Mouse (Mus musculus): ENCODE measurements around the gene Nlrp6.
"Not testable (repeated sequence)": the region's sequence is repeated elsewhere in the genome, so short reads cannot be mapped to it uniquely, and the experiment has no call there.

Nlrp6 gene

GRCm38 (mm10) chr7:140973396-140974165, 52.9 kb downstream of the Nlrp6 start:
- no peak for DNase-seq (ENCODE audit: low spot score in 2 of 2)

GRCm38 (mm10) chr7:140974940-140975339, 54.2 kb downstream of the Nlrp6 start:
- DNase-seq (ENCODE audit: low spot score in 2 of 2) = no peak

GRCm38 (mm10) chr7:140975465-140975864, 54.8 kb downstream of the Nlrp6 start:
- DNase-seq (ENCODE audit: low spot score in 2 of 2) = no peak

GRCm38 (mm10) chr7:140976720-140977119, 56.0 kb downstream of the Nlrp6 start:
- not testable (repeated sequence) for DNase-seq (ENCODE audit: low spot score in 2 of 2)

Measured in frontal cortex, postnatal 10 days (tissue).